7 mouse cellular contexts compared by ENCODE assay signal in the genomic region with DNA sequence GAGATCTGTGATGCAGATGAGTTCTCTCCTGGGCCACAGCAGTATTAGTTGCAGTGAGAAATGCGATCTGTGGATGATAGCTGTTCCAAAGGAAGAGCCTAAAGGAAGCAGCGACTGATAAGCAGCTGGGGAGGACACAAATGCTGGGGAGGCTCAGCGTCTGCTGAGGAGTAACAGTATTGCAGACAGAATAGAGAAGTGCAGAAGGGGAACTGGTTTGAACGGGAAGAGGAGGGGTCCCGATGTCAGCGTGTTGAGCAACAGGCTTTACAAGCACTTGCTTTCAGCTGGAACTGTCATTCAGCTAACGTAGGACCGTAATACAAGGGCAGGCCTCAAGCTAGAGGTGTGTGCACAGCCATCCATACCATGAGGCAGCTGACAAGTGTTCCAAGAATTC. TPM values are rescaled to one million over a fixed set of nuclear protein-coding genes. Genes with fewer than 3 reads are reported as not detected.
DNase-seq lines count a peak whose midpoint lies in the region; ATAC-seq and TF ChIP-seq lines count a peak whose summit lies in the region.

No protein-coding gene starts in this region.

- H3K4me3 ChIP-seq in C2C12 (ENCODE audit: insufficient read depth, poor library complexity, severe bottlenecking): peak overlapping the region; percentile 16
- peak overlapping the region; percentile 81 for H3K4me3 ChIP-seq in heart, embryonic 15.5 days
- peak overlapping the region; percentile 75; the same call in 1 of the 2 replicates for H3K4me3 ChIP-seq in lung, embryonic 15.5 days
- H3K4me3 ChIP-seq in midbrain, embryonic 13.5 days (replicated peaks): no peak overlapping the region

- H3K9me3 ChIP-seq in heart, embryonic 15.5 days (replicated peaks): no peaks in the 10 kb centered on the region
- H3K9me3 ChIP-seq in lung, embryonic 15.5 days: no peaks in the 10 kb centered on the region
- no peaks in the 10 kb centered on the region for H3K9me3 ChIP-seq in midbrain, embryonic 13.5 days

- peaks cover 76% of the 10 kb centered on the region for H3K4me1 ChIP-seq in heart, embryonic 15.5 days (replicated peaks)
- peaks cover 76% of the 10 kb centered on the region for H3K4me1 ChIP-seq in lung, embryonic 15.5 days
- H3K4me1 ChIP-seq in midbrain, embryonic 13.5 days (replicated peaks): peaks cover 50% of the 10 kb centered on the region

- WGBS in heart, embryonic 15.5 days: 29% methylated on average over 8 of the region's 8 CpGs
- WGBS in lung, embryonic 15.5 days: 44% methylated on average over 8 of the region's 8 CpGs
- 89% methylated on average over 8 of the region's 8 CpGs for WGBS in midbrain, embryonic 13.5 days

- TF ChIP-seq CTCF in C2C12 (IDR thresholded peaks at IDR 0.05; ENCODE audit: control insufficient read depth, insufficient read depth, insufficient read length): no peak

- no peaks in the 10 kb centered on the region for H3K27me3 ChIP-seq in C2C12 (ENCODE audit: control insufficient read depth, insufficient read depth, insufficient read length)
- H3K27me3 ChIP-seq in heart, embryonic 15.5 days: no peaks in the 10 kb centered on the region
- no peaks in the 10 kb centered on the region for H3K27me3 ChIP-seq in lung, embryonic 15.5 days
- H3K27me3 ChIP-seq in midbrain, embryonic 13.5 days: no peaks in the 10 kb centered on the region

- H3ac ChIP-seq in C2C12 (ENCODE audit: control insufficient read depth, insufficient read length, low read depth): peak overlapping the region; percentile 65

- H3K79me2 ChIP-seq in C2C12 (ENCODE audit: control insufficient read depth, insufficient read depth): peaks cover 82% of the 10 kb centered on the region

- H3K9ac ChIP-seq in heart, embryonic 15.5 days: peak overlapping the region; percentile 23; the same call in 1 of the 2 replicates
- no peak overlapping the region for H3K9ac ChIP-seq in lung, embryonic 15.5 days
- H3K9ac ChIP-seq in midbrain, embryonic 13.5 days (replicated peaks): no peak overlapping the region

- peaks cover 62% of the 10 kb centered on the region for H3K79me3 ChIP-seq in C2C12 (ENCODE audit: low read depth)

- H3K36me3 ChIP-seq in C2C12 (ENCODE audit: control insufficient read depth, insufficient read depth): peaks cover 75% of the 10 kb centered on the region
- H3K36me3 ChIP-seq in heart, embryonic 15.5 days: peaks cover 49% of the 10 kb centered on the region
- peaks cover 44% of the 10 kb centered on the region for H3K36me3 ChIP-seq in lung, embryonic 15.5 days
- H3K36me3 ChIP-seq in midbrain, embryonic 13.5 days: peaks cover 52% of the 10 kb centered on the region

- ATAC-seq in heart, embryonic 15.5 days (replicated peaks; ENCODE audit: insufficient number of reproducible peaks, insufficient read depth, low FRiP score, low read depth): no peak
- no peak for ATAC-seq in lung, embryonic 15.5 days (ENCODE audit: borderline replicate concordance, extremely low read depth, low FRiP score, low TSS enrichment)
- no peak for ATAC-seq in midbrain, embryonic 13.5 days

- H3K27ac ChIP-seq in heart, embryonic 15.5 days: peak overlapping the region; percentile 97
- H3K27ac ChIP-seq in lung, embryonic 15.5 days: peak overlapping the region; percentile 22; the same call in 1 of the 2 replicates
- H3K27ac ChIP-seq in midbrain, embryonic 13.5 days: no peak overlapping the region

- peak; percentile 34 for DNase-seq in 3T3-L1 (ENCODE audit: low read depth, low spot score)
- DNase-seq in thymus, postnatal 0 days (ENCODE audit: low spot score): no peak
- DNase-seq in retina, embryonic 14.5 days (ENCODE audit: low spot score): no peak

- H3K4me2 ChIP-seq in heart, embryonic 15.5 days: peak overlapping the region; percentile 66
- peak overlapping the region; percentile 84 for H3K4me2 ChIP-seq in lung, embryonic 15.5 days
- no peak overlapping the region for H3K4me2 ChIP-seq in midbrain, embryonic 13.5 days (replicated peaks)

TF ChIP-seq in C2C12, 6 proteins besides CTCF, POLR2A, EP300 and RAD21:
- no peak for TF ChIP-seq MAX (IDR thresholded peaks at IDR 0.05)
- no peak for TF ChIP-seq FOSL1 (IDR thresholded peaks at IDR 0.05; ENCODE audit: insufficient read depth, low read length, poor library complexity, severe bottlenecking)
- TF ChIP-seq MYOD1 (IDR thresholded peaks at IDR 0.05; ENCODE audit: control insufficient read depth, insufficient read length, low read depth): no peak
- TF ChIP-seq MYOG (IDR thresholded peaks at IDR 0.05; ENCODE audit: control insufficient read depth, extremely low read depth, insufficient read length): no peak
- no peak for TF ChIP-seq CEBPB (IDR thresholded peaks at IDR 0.05; ENCODE audit: low read depth)
- TF ChIP-seq USF1 (IDR thresholded peaks at IDR 0.05; ENCODE audit: low read depth): no peak

RNA-seq across cellular contexts. Expression of a gene that starts 3.8 kb away (rescaled TPM):
- 694 TPM for polyA plus RNA-seq in C2C12 (2012; fragmentation: generic; extraction: Trizol)
- 136 and 173 TPM in 2 replicates for polyA plus RNA-seq in heart, embryonic 15.5 days (2015; fragmentation: Nextera tagmentation; extraction: Ambion mirVana)
- polyA plus RNA-seq in lung, embryonic 15.5 days (2015; fragmentation: Nextera tagmentation; extraction: Ambion mirVana): 161 and 167 TPM in 2 replicates
- 60.7 and 64.4 TPM in 2 replicates for polyA plus RNA-seq in thymus, postnatal 0 days (2015; fragmentation: Nextera tagmentation; extraction: Ambion mirVana)
- polyA plus RNA-seq in midbrain, embryonic 13.5 days (2015; fragmentation: Nextera tagmentation; extraction: Ambion mirVana): 43.2 and 46.2 TPM in 2 replicates

RNA-seq across cellular contexts. Expression of a gene that starts 19.9 kb away (rescaled TPM):
- polyA plus RNA-seq in C2C12 (2012; fragmentation: generic; extraction: Trizol): 8.4 TPM
- 2.2 and 4.3 TPM in 2 replicates for polyA plus RNA-seq in heart, embryonic 15.5 days (2015; fragmentation: Nextera tagmentation; extraction: Ambion mirVana)
- 14.2 and 16.9 TPM in 2 replicates for polyA plus RNA-seq in lung, embryonic 15.5 days (2015; fragmentation: Nextera tagmentation; extraction: Ambion mirVana)
- 4.0 and 4.3 TPM in 2 replicates for polyA plus RNA-seq in thymus, postnatal 0 days (2015; fragmentation: Nextera tagmentation; extraction: Ambion mirVana)
- 0.24 TPM in 2 replicates for polyA plus RNA-seq in midbrain, embryonic 13.5 days (2015; fragmentation: Nextera tagmentation; extraction: Ambion mirVana)

RNA-seq across cellular contexts. Expression of a gene that starts 28.7 kb away (rescaled TPM):
- polyA plus RNA-seq in C2C12 (2012; fragmentation: generic; extraction: Trizol): 15.6 TPM
- 0.10 and 0.24 TPM in 2 replicates for polyA plus RNA-seq in heart, embryonic 15.5 days (2015; fragmentation: Nextera tagmentation; extraction: Ambion mirVana)
- 0.06 and 0.14 TPM in 2 replicates for polyA plus RNA-seq in lung, embryonic 15.5 days (2015; fragmentation: Nextera tagmentation; extraction: Ambion mirVana)
- 0.07 TPM in 1 of 2 replicates, not detected in the other for polyA plus RNA-seq in thymus, postnatal 0 days (2015; fragmentation: Nextera tagmentation; extraction: Ambion mirVana)
- 5.4 and 5.7 TPM in 2 replicates for polyA plus RNA-seq in midbrain, embryonic 13.5 days (2015; fragmentation: Nextera tagmentation; extraction: Ambion mirVana)

RNA-seq across cellular contexts. Expression of a gene that starts 46.9 kb away (rescaled TPM):
- polyA plus RNA-seq in C2C12 (2012; fragmentation: generic; extraction: Trizol): not detected
- polyA plus RNA-seq in heart, embryonic 15.5 days (2015; fragmentation: Nextera tagmentation; extraction: Ambion mirVana): not detected in 2 replicates
- polyA plus RNA-seq in lung, embryonic 15.5 days (2015; fragmentation: Nextera tagmentation; extraction: Ambion mirVana): not detected in 2 replicates
- polyA plus RNA-seq in thymus, postnatal 0 days (2015; fragmentation: Nextera tagmentation; extraction: Ambion mirVana): not detected in 2 replicates
- not detected in 2 replicates for polyA plus RNA-seq in midbrain, embryonic 13.5 days (2015; fragmentation: Nextera tagmentation; extraction: Ambion mirVana)

RNA-seq across cellular contexts. Expression of a gene that starts 52.1 kb away (rescaled TPM):
- polyA plus RNA-seq in C2C12 (2012; fragmentation: generic; extraction: Trizol): not detected
- not detected in 2 replicates for polyA plus RNA-seq in heart, embryonic 15.5 days (2015; fragmentation: Nextera tagmentation; extraction: Ambion mirVana)
- not detected in 2 replicates for polyA plus RNA-seq in lung, embryonic 15.5 days (2015; fragmentation: Nextera tagmentation; extraction: Ambion mirVana)
- polyA plus RNA-seq in thymus, postnatal 0 days (2015; fragmentation: Nextera tagmentation; extraction: Ambion mirVana): not detected in 2 replicates
- polyA plus RNA-seq in midbrain, embryonic 13.5 days (2015; fragmentation: Nextera tagmentation; extraction: Ambion mirVana): not detected in 2 replicates
